Mouse (Mus musculus) limb, embryonic 14.5 days (tissue): ENCODE data around the gene Napsa. TPM values are rescaled to one million over a fixed set of nuclear protein-coding genes. Genes with fewer than 3 reads are reported as not detected.

Source experiments
- ATAC-seq: fragments of 200-750 bp; cut with Nextera tagmentation; 2 replicates; pipeline ENCODE4 v1.8.0; 2017; ENCODE audit warnings: low read depth, moderate number of reproducible peaks, moderate TSS enrichment; ENCODE audit not compliant: low FRiP score
- DNase-seq: peaks from one replicate; pipeline ENCODE4 v3.0.0-alpha.2; 2015; ENCODE audit warnings: low spot score
- H3K27ac ChIP-seq: fragments of 300-500 bp; sonication (generic); replicated peaks from 2 replicates; pipeline ENCODE4 v1.5.1; 2014; ENCODE audit warnings: low read depth, mild to moderate bottlenecking, low read length, moderate library complexity, mixed read lengths
- H3K27me3 ChIP-seq: fragments of 300-500 bp; sonication (generic); 2 replicates; pipeline ENCODE4 v1.6.1; 2014; ENCODE audit warnings: low read length, mixed read lengths; ENCODE audit not compliant: control insufficient read depth, insufficient read depth
- H3K36me3 ChIP-seq: fragments of 300-500 bp; sonication (generic); 2 replicates; pipeline ENCODE4 v1.6.1; 2014; ENCODE audit warnings: mild to moderate bottlenecking, low read length, moderate library complexity, mixed read lengths; ENCODE audit not compliant: control insufficient read depth, insufficient read depth
- H3K4me1 ChIP-seq: fragments of 300-500 bp; sonication (generic); 2 replicates; pipeline ENCODE4 v1.6.1; 2014; ENCODE audit warnings: antibody characterized with exemption, low read length, mixed read lengths; ENCODE audit not compliant: control insufficient read depth, insufficient read depth
- H3K4me2 ChIP-seq: fragments of 300-500 bp; sonication (generic); replicated peaks from 2 replicates; pipeline ENCODE4 v1.6.1; 2014; ENCODE audit warnings: low read depth, mild to moderate bottlenecking, low read length, moderate library complexity; ENCODE audit not compliant: severe bottlenecking
- H3K4me3 ChIP-seq: fragments of 300-500 bp; sonication (generic); replicated peaks from 2 replicates; pipeline ENCODE4 v1.5.1; 2014; ENCODE audit warnings: low read length
- H3K9ac ChIP-seq: fragments of 300-500 bp; sonication (generic); 2 replicates; pipeline ENCODE4 v1.6.1; 2014; ENCODE audit warnings: mild to moderate bottlenecking, low read depth, low read length, moderate library complexity; ENCODE audit not compliant: severe bottlenecking
- H3K9me3 ChIP-seq: fragments of 300-500 bp; sonication (generic); 2 replicates; pipeline ENCODE4 v1.6.1; 2016; ENCODE audit warnings: low read length; ENCODE audit not compliant: control insufficient read depth
- POLR2A ChIP-seq: fragments of 200-500 bp; IDR thresholded peaks from 2 replicates; pipeline ENCODE4 v1.8.0; 2012; ENCODE audit warnings: inconsistent platforms, mild to moderate bottlenecking, moderate library complexity, borderline replicate concordance; ENCODE audit not compliant: insufficient read depth, insufficient read length; ENCODE audit errors: extremely low read depth
- WGBS: fragments of 180-500 bp; shearing (Covaris S2); extraction: QIAGEN DNeasy Blood & Tissue Kit; methylation state at CpG from one replicate; pipeline ENCODE4 v1.1.7; 2014; 5-methylcytosine and 5-hydroxymethylcytosine counted together
- polyA plus RNA-seq, 2 experiments: library from polyadenylated mRNA; depleted of rRNA in 1 of 2; stranded (reverse) in 1 of 2; unstranded in 1 of 2; fragments of >200 nt; fragmentation: Nextera tagmentation in 1 of 2; extraction: Ambion mirVana in 1 of 2; gene quantifications; 2 replicates each; pipeline versions ENCODE4 v1.2.1 to v1.2.3; 2012 to 2014

Gene Napsa
- polyA plus RNA-seq, 2 experiments, result 1.4 to 2.2 TPM

- H3K4me2 ChIP-seq, result no peak overlapping the region
- WGBS, result 86% methylated on average over 24 of the region's 29 CpGs
- H3K4me3 ChIP-seq, result no peak overlapping the region
- H3K9ac ChIP-seq, result no peak overlapping the region
- H3K9me3 ChIP-seq, result no peaks in the 10 kb centered on the region
- peaks cover 59% of the 10 kb centered on the region for H3K36me3 ChIP-seq
- ATAC-seq (no peak), DNase-seq (no peak)
- no peak for TF ChIP-seq POLR2A
- peaks cover 2% of the 10 kb centered on the region; the same call in 1 of the 2 replicates for H3K4me1 ChIP-seq
- H3K27ac ChIP-seq, result no peak overlapping the region
- 0 out of 2 replicates have a peak, but pooled peaks cover 6% of the 10 kb centered on the region for H3K27me3 ChIP-seq
Observed at GRCm38 (mm10) chr7:44532918-44533745, 39.0 kb upstream of the Napsa start.

- DNase-seq (no peak), ATAC-seq (no peak)
- H3K4me2 ChIP-seq, result no peak overlapping the region
- no peak overlapping the region for H3K9ac ChIP-seq
- H3K4me3 ChIP-seq, result no peak overlapping the region
- WGBS, result 71% methylated on average over 12 of the region's 12 CpGs
- no peaks in the 10 kb centered on the region for H3K4me1 ChIP-seq
- peaks cover 65% of the 10 kb centered on the region for H3K36me3 ChIP-seq
- H3K27me3 ChIP-seq, result 0 out of 2 replicates have a peak, but pooled peaks cover 6% of the 10 kb centered on the region
- no peak for TF ChIP-seq POLR2A
- no peaks in the 10 kb centered on the region for H3K9me3 ChIP-seq
- no peak overlapping the region for H3K27ac ChIP-seq
Observed at GRCm38 (mm10) chr7:44533746-44534045, 38.5 kb upstream of the Napsa start.

- ATAC-seq, result no peak
- 0 out of 2 replicates have a peak, but pooled peaks cover 6% of the 10 kb centered on the region for H3K27me3 ChIP-seq
- 85% methylated on average over 13 of the region's 13 CpGs for WGBS
- no peak overlapping the region for H3K27ac ChIP-seq
- no peak overlapping the region for H3K4me3 ChIP-seq
- no peak for DNase-seq
- no peaks in the 10 kb centered on the region for H3K9me3 ChIP-seq
- no peaks in the 10 kb centered on the region for H3K4me1 ChIP-seq
- H3K9ac ChIP-seq, result no peak overlapping the region
- peaks cover 69% of the 10 kb centered on the region for H3K36me3 ChIP-seq
- no peak for TF ChIP-seq POLR2A
- no peak overlapping the region for H3K4me2 ChIP-seq
Observed at GRCm38 (mm10) chr7:44534242-44534641, 37.9 kb upstream of the Napsa start.

GRCm38 (mm10) chr7:44534656-44535441 is 37.3 kb upstream of the Napsa start:
- H3K4me1 ChIP-seq, result no peaks in the 10 kb centered on the region
- H3K36me3 ChIP-seq, result peaks cover 75% of the 10 kb centered on the region
- no peaks in the 10 kb centered on the region for H3K27me3 ChIP-seq
- H3K27ac ChIP-seq, result no peak overlapping the region
- no peaks in the 10 kb centered on the region for H3K9me3 ChIP-seq
- TF ChIP-seq POLR2A, result no peak
- no peak overlapping the region for H3K4me3 ChIP-seq
- no peak overlapping the region for H3K4me2 ChIP-seq
- WGBS, result 86% methylated on average over 19 of the region's 19 CpGs
- DNase-seq, result no peak
- H3K9ac ChIP-seq, result no peak overlapping the region
- no peak for ATAC-seq

GRCm38 (mm10) chr7:44535657-44536589 is 36.3 kb upstream of the Napsa start:
- Histone ChIP-seq H3K9me3 (no peaks in the 10 kb centered on the region), H3K27me3 (no peaks in the 10 kb centered on the region), H3K4me3 (no peak overlapping the region), H3K9ac (no peak overlapping the region), H3K4me2 (no peak overlapping the region), H3K4me1 (no peaks in the 10 kb centered on the region), H3K36me3 (peaks cover 85% of the 10 kb centered on the region), H3K27ac (no peak overlapping the region)
- no peak for TF ChIP-seq POLR2A
- WGBS, result 92% methylated on average over 27 of the region's 27 CpGs
- ATAC-seq (no peak), DNase-seq (no peak)
